In the genomic region with DNA sequence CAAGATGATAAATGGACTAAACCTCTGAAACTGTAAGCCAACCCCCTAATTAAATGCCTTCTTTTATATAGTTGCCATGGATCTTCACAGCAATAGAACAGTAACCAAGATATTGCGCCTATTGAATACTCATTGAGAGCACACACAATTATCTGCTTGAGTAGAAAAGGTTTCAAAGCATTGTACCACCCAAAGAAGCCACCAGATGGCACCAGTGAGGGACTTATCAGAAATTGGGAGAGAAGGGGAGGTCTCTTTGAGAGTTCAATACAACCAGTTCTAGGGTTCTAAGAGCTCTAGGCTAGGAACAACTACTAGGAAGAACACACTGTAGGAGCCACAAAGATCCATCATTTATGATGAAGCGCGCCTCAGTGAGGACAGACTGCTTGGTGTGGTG, we compare ENCODE assay signal across 11 mouse cellular contexts.
DNase-seq lines count a peak whose midpoint lies in the region; ATAC-seq and TF ChIP-seq lines count a peak whose summit lies in the region.
"Had no signal": no experiment of that assay in that cellular context is flagged by ENCODE, and none has a peak within 500 bp of the region (broad histone marks: within the 10 kb centered on the region; RNA-seq: fewer than 3 reads in every experiment).

No protein-coding gene starts in this region.

- peak; percentile 9 for DNase-seq in thymus, adult 2 months
- DNase-seq in thymus, adult 18-20 months = no peak
- DNase-seq in adrenal gland, postnatal 36 days = peak; percentile 22 to 27
- peak; percentile 38 for DNase-seq in thymus, postnatal 4 days
- no peak for DNase-seq in spleen, postnatal 14 days (ENCODE audit: low spot score in 2 of 2)
- DNase-seq: cerebellum, adult 9-10 months had no signal

- H3K36me3 ChIP-seq in intestine, postnatal 0 days (ENCODE audit: control insufficient read depth, insufficient read depth) = no peaks in the 10 kb centered on the region
- H3K36me3 ChIP-seq in intestine, embryonic 15.5 days = no peaks in the 10 kb centered on the region
- H3K36me3 ChIP-seq in thymus, adult 2 months (ENCODE audit: control insufficient read depth, insufficient read depth, low read length) = no peaks in the 10 kb centered on the region

- H3K4me3 ChIP-seq in intestine, postnatal 0 days (ENCODE audit: low read depth, low read length) = no peak overlapping the region
- no peak overlapping the region for H3K4me3 ChIP-seq in intestine, embryonic 15.5 days (replicated peaks)
- no peak overlapping the region for H3K4me3 ChIP-seq in thymus, adult 2 months (ENCODE audit: control insufficient read depth, insufficient read depth, low read length)

- no peaks in the 10 kb centered on the region for H3K27me3 ChIP-seq in intestine, postnatal 0 days (replicated peaks; ENCODE audit: control insufficient read depth, insufficient read depth, low read length)
- H3K27me3 ChIP-seq in intestine, embryonic 15.5 days (replicated peaks) = no peaks in the 10 kb centered on the region
- no peaks in the 10 kb centered on the region for H3K27me3 ChIP-seq in thymus, adult 2 months (ENCODE audit: control insufficient read depth, insufficient read depth, low read length)

- no peak for TF ChIP-seq POLR2A in thymus, adult 2 months (IDR thresholded peaks at IDR 0.05; ENCODE audit: control insufficient read depth, extremely low read depth, insufficient read depth, low read length, poor library complexity)

- H3K4me2 ChIP-seq in intestine, postnatal 0 days (replicated peaks; ENCODE audit: low read depth) = no peak overlapping the region
- no peak overlapping the region for H3K4me2 ChIP-seq in intestine, embryonic 15.5 days (replicated peaks)
- H3K4me2 ChIP-seq: heart, embryonic 11.5 days had no signal

- ATAC-seq in intestine, postnatal 0 days = no peak
- no peak for ATAC-seq in intestine, embryonic 15.5 days
- ATAC-seq in granulocyte monocyte progenitor cell, adult 5-6 weeks (replicated peaks; ENCODE audit: poor library complexity, severe bottlenecking) = no peak
- ATAC-seq: inflammation-experienced regulatory T-cells, adult 6 months had no signal

- H3K9ac ChIP-seq in intestine, postnatal 0 days (ENCODE audit: low read depth, low read length) = no peak overlapping the region
- no peak overlapping the region for H3K9ac ChIP-seq in intestine, embryonic 15.5 days

- H3K4me1 ChIP-seq in intestine, postnatal 0 days (replicated peaks; ENCODE audit: control insufficient read depth, insufficient read depth, low read length) = no peaks in the 10 kb centered on the region
- no peaks in the 10 kb centered on the region for H3K4me1 ChIP-seq in intestine, embryonic 15.5 days (replicated peaks)
- H3K4me1 ChIP-seq in thymus, adult 2 months (replicated peaks; ENCODE audit: control insufficient read depth, insufficient read depth, low read length) = no peaks in the 10 kb centered on the region

- peak; percentile 53 for TF ChIP-seq CTCF in intestine, postnatal 0 days (IDR thresholded peaks at IDR 0.05; ENCODE audit: low read depth)
- no peak for TF ChIP-seq CTCF in thymus, adult 2 months (IDR thresholded peaks at IDR 0.05; ENCODE audit: borderline replicate concordance, control insufficient read depth, extremely low read depth, insufficient read depth, low read length, poor library complexity)

- WGBS in intestine, postnatal 0 days = 95% methylated on average over 3 of the region's 3 CpGs
- 96% methylated on average over 3 of the region's 3 CpGs for WGBS in intestine, embryonic 15.5 days
- WGBS in thymus, adult 2 months = 96% methylated on average over 3 of the region's 3 CpGs

- no peak overlapping the region for H3K27ac ChIP-seq in intestine, postnatal 0 days (ENCODE audit: low read depth, low read length)
- H3K27ac ChIP-seq in intestine, embryonic 15.5 days = no peak overlapping the region
- H3K27ac ChIP-seq in thymus, adult 2 months (ENCODE audit: control insufficient read depth, insufficient read depth, low read length) = no peak overlapping the region

- no peaks in the 10 kb centered on the region for H3K9me3 ChIP-seq in intestine, postnatal 0 days (ENCODE audit: control insufficient read depth)
- no peaks in the 10 kb centered on the region for H3K9me3 ChIP-seq in intestine, embryonic 15.5 days

Comparison
In these comparisons a context has a peak if more than half of its experiments do, and no peak if none do; other contexts are left out.
1. DNase-seq: peak in thymus, adult 2 months (single experiment), adrenal gland, postnatal 36 days (2 of 2) and thymus, postnatal 4 days (single experiment); none in thymus, adult 18-20 months (0 of 2) and spleen, postnatal 14 days (0 of 2).